Mouse (Mus musculus): ENCODE results near the gene Dnah17. TPM values are rescaled to one million over a fixed set of nuclear protein-coding genes. Genes with fewer than 3 reads are reported as not detected.

Dnah17 gene
- polyA plus RNA-seq, 1 experiment from 2014 or later = 0.11 TPM

GRCm38 (mm10) chr11:118156480-118157060 is 26.1 kb upstream of the Dnah17 start:
- H3K4me2 ChIP-seq (ENCODE audit: low read depth, low read length) = no peak overlapping the region
- WGBS (ENCODE audit: insufficient replicate concordance) = 73% methylated on average over 8 of the region's 8 CpGs
- H3K27ac ChIP-seq (ENCODE audit: low read depth) = no peak overlapping the region
- ATAC-seq (no peak), DNase-seq (no peak)
- H3K27me3 ChIP-seq (ENCODE audit: insufficient read depth, low read length) = no peaks in the 10 kb centered on the region
- no peak overlapping the region for H3K4me3 ChIP-seq (ENCODE audit: low read depth, low read length)
- no peaks in the 10 kb centered on the region for H3K4me1 ChIP-seq (ENCODE audit: insufficient read depth)
- H3K36me3 ChIP-seq (replicated peaks; ENCODE audit: insufficient read depth, low read length) = no peaks in the 10 kb centered on the region
- TF ChIP-seq CTCF (IDR thresholded peaks at IDR 0.05; ENCODE audit: low read depth) (no peak), EP300 (IDR thresholded peaks at IDR 0.05; ENCODE audit: low read depth) (no peak)
- H3K9me3 ChIP-seq (ENCODE audit: low read length) = no peaks in the 10 kb centered on the region
- H3K9ac ChIP-seq (replicated peaks) = no peak overlapping the region

- H3K27me3 ChIP-seq (ENCODE audit: insufficient read depth, low read length) = no peaks in the 10 kb centered on the region
- no peak for DNase-seq
- no peak overlapping the region for H3K27ac ChIP-seq (ENCODE audit: low read depth)
- peak; percentile 62 for ATAC-seq
- no peak overlapping the region for H3K4me3 ChIP-seq (ENCODE audit: low read depth, low read length)
- H3K9ac ChIP-seq (replicated peaks) = no peak overlapping the region
- no peaks in the 10 kb centered on the region for H3K36me3 ChIP-seq (replicated peaks; ENCODE audit: insufficient read depth, low read length)
- WGBS (ENCODE audit: insufficient replicate concordance) = 58% methylated on average over 4 of the region's 4 CpGs
- H3K9me3 ChIP-seq (ENCODE audit: low read length) = no peaks in the 10 kb centered on the region
- peaks cover 12% of the 10 kb centered on the region for H3K4me1 ChIP-seq (ENCODE audit: insufficient read depth)
- H3K4me2 ChIP-seq (ENCODE audit: low read depth, low read length) = no peak overlapping the region
- TF ChIP-seq EP300 (IDR thresholded peaks at IDR 0.05; ENCODE audit: low read depth) = no peak
Measured at GRCm38 (mm10) chr11:118152964-118153363, 22.5 kb upstream of the Dnah17 start.

- DNase-seq (no peak), ATAC-seq (no peak)
- no peaks in the 10 kb centered on the region for H3K36me3 ChIP-seq (replicated peaks; ENCODE audit: insufficient read depth, low read length)
- TF ChIP-seq EP300 (IDR thresholded peaks at IDR 0.05; ENCODE audit: low read depth) = no peak
- peak; percentile 28; the same call in 1 of the 2 replicates for TF ChIP-seq CTCF (IDR thresholded peaks at IDR 0.05; ENCODE audit: low read depth)
- peaks cover 20% of the 10 kb centered on the region for H3K4me1 ChIP-seq (ENCODE audit: insufficient read depth)
- no peaks in the 10 kb centered on the region for H3K9me3 ChIP-seq (ENCODE audit: low read length)
- H3K4me2 ChIP-seq (ENCODE audit: low read depth, low read length) = no peak overlapping the region
- no peaks in the 10 kb centered on the region for H3K27me3 ChIP-seq (ENCODE audit: insufficient read depth, low read length)
- no peak overlapping the region for H3K27ac ChIP-seq (ENCODE audit: low read depth)
- WGBS (ENCODE audit: insufficient replicate concordance) = 80% methylated on average over 5 of the region's 5 CpGs
- no peak overlapping the region for H3K9ac ChIP-seq (replicated peaks)
- H3K4me3 ChIP-seq (ENCODE audit: low read depth, low read length) = no peak overlapping the region
Measured at GRCm38 (mm10) chr11:118151423-118152180, 21.2 kb upstream of the Dnah17 start.

- H3K27ac ChIP-seq (ENCODE audit: low read depth) = no peak overlapping the region; the same call in 1 of the 2 replicates
- TF ChIP-seq CTCF (IDR thresholded peaks at IDR 0.05; ENCODE audit: low read depth) = no peak
- TF ChIP-seq EP300 (IDR thresholded peaks at IDR 0.05; ENCODE audit: low read depth) = no peak
- DNase-seq (no peak), ATAC-seq (no peak)
- no peaks in the 10 kb centered on the region for H3K36me3 ChIP-seq (replicated peaks; ENCODE audit: insufficient read depth, low read length)
- H3K4me3 ChIP-seq (ENCODE audit: low read depth, low read length) = no peak overlapping the region
- H3K4me1 ChIP-seq (ENCODE audit: insufficient read depth) = peaks cover 28% of the 10 kb centered on the region
- 79% methylated on average over 9 of the region's 9 CpGs for WGBS (ENCODE audit: insufficient replicate concordance)
- no peaks in the 10 kb centered on the region for H3K9me3 ChIP-seq (ENCODE audit: low read length)
- H3K4me2 ChIP-seq (ENCODE audit: low read depth, low read length) = no peak overlapping the region
- H3K27me3 ChIP-seq (ENCODE audit: insufficient read depth, low read length) = no peaks in the 10 kb centered on the region
- no peak overlapping the region for H3K9ac ChIP-seq (replicated peaks)
Measured at GRCm38 (mm10) chr11:118150115-118150701, 19.8 kb upstream of the Dnah17 start.

GRCm38 (mm10) chr11:118147877-118148637 is 17.6 kb upstream of the Dnah17 start:
- no peaks in the 10 kb centered on the region for H3K36me3 ChIP-seq (replicated peaks; ENCODE audit: insufficient read depth, low read length)
- TF ChIP-seq CTCF (IDR thresholded peaks at IDR 0.05; ENCODE audit: low read depth) (no peak), EP300 (IDR thresholded peaks at IDR 0.05; ENCODE audit: low read depth) (peak; percentile 70; the same call in 1 of the 2 replicates)
- no peak overlapping the region for H3K9ac ChIP-seq (replicated peaks)
- H3K27ac ChIP-seq (ENCODE audit: low read depth) = peak overlapping the region; percentile 82
- ATAC-seq (peak; percentile 63), DNase-seq (peak; percentile 49)
- no peaks in the 10 kb centered on the region for H3K9me3 ChIP-seq (ENCODE audit: low read length)
- H3K4me3 ChIP-seq (ENCODE audit: low read depth, low read length) = no peak overlapping the region
- WGBS (ENCODE audit: insufficient replicate concordance) = 42% methylated on average over 9 of the region's 9 CpGs
- peaks cover 34% of the 10 kb centered on the region for H3K4me1 ChIP-seq (ENCODE audit: insufficient read depth)
- no peak overlapping the region for H3K4me2 ChIP-seq (ENCODE audit: low read depth, low read length)
- H3K27me3 ChIP-seq (ENCODE audit: insufficient read depth, low read length) = no peaks in the 10 kb centered on the region

GRCm38 (mm10) chr11:118146446-118146845 is 16.0 kb upstream of the Dnah17 start:
- Histone ChIP-seq H3K9me3 (ENCODE audit: low read length) (no peaks in the 10 kb centered on the region), H3K9ac (replicated peaks) (peak overlapping the region; percentile 48; the same call in 1 of the 2 replicates)
- WGBS (ENCODE audit: insufficient replicate concordance) = 80% methylated on average over 10 of the region's 10 CpGs

More at GRCm38 (mm10) chr11:118146446-118146845, 16.0 kb upstream of the Dnah17 start:
- H3K27me3 ChIP-seq (ENCODE audit: insufficient read depth, low read length) = no peaks in the 10 kb centered on the region
- H3K4me2 ChIP-seq (ENCODE audit: low read depth, low read length) = peak overlapping the region; percentile 62
- DNase-seq (no peak), ATAC-seq (no peak)
- peaks cover 34% of the 10 kb centered on the region for H3K4me1 ChIP-seq (ENCODE audit: insufficient read depth)
- TF ChIP-seq CTCF (IDR thresholded peaks at IDR 0.05; ENCODE audit: low read depth) = no peak
- no peak for TF ChIP-seq EP300 (IDR thresholded peaks at IDR 0.05; ENCODE audit: low read depth)
- H3K4me3 ChIP-seq (ENCODE audit: low read depth, low read length) = peak overlapping the region; percentile 23; the same call in 1 of the 2 replicates
- H3K27ac ChIP-seq (ENCODE audit: low read depth) = peak overlapping the region; percentile 91
- no peaks in the 10 kb centered on the region for H3K36me3 ChIP-seq (replicated peaks; ENCODE audit: insufficient read depth, low read length)

Measured in liver, postnatal 0 days (tissue).